Mouse (Mus musculus): Measurements from ENCODE around the gene Fat2. TPM values are rescaled to one million over a fixed set of nuclear protein-coding genes. Genes with fewer than 3 reads are reported as not detected.

Gene Fat2
- polyA plus RNA-seq, 1 experiment, result not detected

DNA sequence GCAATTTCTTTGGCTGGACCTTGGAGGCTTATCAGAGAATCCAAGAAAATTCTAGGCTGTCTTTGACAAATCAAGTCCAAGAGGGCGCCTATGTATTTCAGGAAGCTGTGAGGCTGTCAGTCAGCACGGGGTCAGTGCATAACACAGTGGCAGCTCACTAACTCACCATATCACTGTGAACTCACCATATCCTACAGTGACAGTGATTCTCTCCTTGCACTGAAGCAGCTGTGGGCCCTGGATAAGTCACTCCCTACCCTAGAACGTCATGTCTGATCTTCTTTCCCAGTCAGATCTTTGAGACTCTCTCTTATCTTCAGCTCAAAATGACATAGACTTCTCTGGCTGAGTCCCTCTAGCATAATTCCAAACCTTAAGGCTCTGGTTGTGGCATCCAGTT, 96.9 kb downstream of the Fat2 start:
- Histone ChIP-seq H3K27me3 (ENCODE audit: control insufficient read depth, insufficient read depth, low read length) (no peaks in the 10 kb centered on the region), H3K27ac (ENCODE audit: insufficient read depth, low read depth, low read length) (0 out of 2 replicates have a peak overlapping the region, but pooled peaks have one; percentile 4), H3K4me1 (ENCODE audit: control insufficient read depth, insufficient read depth, insufficient read length, low read length) (no peaks in the 10 kb centered on the region), H3K36me3 (ENCODE audit: control insufficient read depth, insufficient read depth, low read length) (peaks cover 7% of the 10 kb centered on the region), H3K4me3 (ENCODE audit: low read depth, low read length) (no peak overlapping the region)
- TF ChIP-seq CTCF (IDR thresholded peaks at IDR 0.05; ENCODE audit: extremely low read depth, insufficient read length, insufficient replicate concordance, low read depth, low read length) (no peak), POLR2A (IDR thresholded peaks at IDR 0.05; ENCODE audit: low read depth, low read length) (no peak)
- 52% methylated on average over 3 of the region's 3 CpGs for WGBS

DNA sequence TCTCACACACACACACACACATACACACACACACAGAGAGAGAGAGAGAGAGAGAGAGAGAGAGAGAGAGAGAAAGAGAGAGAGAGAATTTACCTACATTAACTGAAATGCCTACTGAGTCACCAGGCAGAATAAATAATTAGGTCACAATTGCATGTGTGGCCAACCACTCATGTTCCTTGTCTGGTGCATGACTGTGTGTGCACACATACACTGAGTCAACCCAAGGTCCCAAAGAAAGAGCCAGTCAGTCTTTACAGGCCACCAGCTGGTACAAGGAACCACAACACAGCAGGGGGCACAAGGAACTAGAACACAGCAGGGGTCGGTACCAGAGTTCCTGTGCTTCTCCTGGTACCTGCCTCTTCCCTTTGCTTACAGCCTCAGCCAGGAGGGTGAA, 99.5 kb downstream of the Fat2 start:
- no peak overlapping the region for H3K27ac ChIP-seq (ENCODE audit: insufficient read depth, low read depth, low read length)
- H3K4me1 ChIP-seq (ENCODE audit: control insufficient read depth, insufficient read depth, insufficient read length, low read length), result no peaks in the 10 kb centered on the region
- H3K4me3 ChIP-seq (ENCODE audit: low read depth, low read length), result no peak overlapping the region
- TF ChIP-seq CTCF (IDR thresholded peaks at IDR 0.05; ENCODE audit: extremely low read depth, insufficient read length, insufficient replicate concordance, low read depth, low read length), result no peak
- no peak for TF ChIP-seq POLR2A (IDR thresholded peaks at IDR 0.05; ENCODE audit: low read depth, low read length)
- 48% methylated on average over 1 of the region's 1 CpGs for WGBS
- peaks cover 32% of the 10 kb centered on the region for H3K36me3 ChIP-seq (ENCODE audit: control insufficient read depth, insufficient read depth, low read length)
- no peaks in the 10 kb centered on the region for H3K27me3 ChIP-seq (ENCODE audit: control insufficient read depth, insufficient read depth, low read length)

DNA sequence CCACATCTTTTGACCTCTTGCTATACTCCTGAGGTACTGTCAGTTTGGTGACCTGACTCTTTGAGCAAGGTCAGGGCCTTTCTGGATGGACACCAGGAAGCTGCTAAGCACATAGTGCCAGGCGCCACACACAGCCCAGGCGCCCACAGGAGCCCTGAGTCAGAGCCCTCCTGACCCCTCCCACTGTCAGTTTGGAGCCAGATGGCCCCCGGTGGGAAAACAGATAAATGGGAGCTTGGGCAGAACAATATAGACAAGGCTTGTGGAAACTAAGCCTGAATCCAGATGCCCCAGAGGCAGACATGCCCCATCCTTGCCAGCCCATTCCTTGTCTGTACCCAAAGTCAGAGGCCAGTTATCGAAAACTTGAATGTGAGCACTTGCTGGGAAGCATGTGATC, 101.6 kb downstream of the Fat2 start:
- TF ChIP-seq POLR2A (IDR thresholded peaks at IDR 0.05; ENCODE audit: low read depth, low read length) (no peak), CTCF (IDR thresholded peaks at IDR 0.05; ENCODE audit: extremely low read depth, insufficient read length, insufficient replicate concordance, low read depth, low read length) (no peak)
- no peak overlapping the region for H3K27ac ChIP-seq (ENCODE audit: insufficient read depth, low read depth, low read length)

DNA sequence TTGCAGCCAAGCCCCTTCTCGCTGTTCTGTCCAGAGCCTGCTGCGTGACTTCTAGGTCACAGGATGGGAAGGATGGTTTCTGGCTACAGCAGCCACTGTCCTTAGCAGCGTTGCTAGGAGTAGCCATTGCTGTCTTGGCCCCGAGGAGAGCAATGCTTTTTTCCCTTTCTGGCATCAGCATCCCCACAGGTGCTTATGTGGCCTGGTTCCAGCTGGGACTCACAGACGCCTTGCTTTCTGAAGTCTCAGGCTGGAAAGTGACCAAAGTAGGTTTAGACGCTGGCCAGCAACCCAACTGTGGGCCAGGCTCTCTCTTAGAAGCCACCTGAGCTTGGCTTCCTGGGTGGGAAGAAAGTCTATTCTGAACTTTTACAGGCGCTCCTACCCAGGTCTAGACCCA, 102.1 kb downstream of the Fat2 start:
- TF ChIP-seq POLR2A (IDR thresholded peaks at IDR 0.05; ENCODE audit: low read depth, low read length) (no peak), CTCF (IDR thresholded peaks at IDR 0.05; ENCODE audit: extremely low read depth, insufficient read length, insufficient replicate concordance, low read depth, low read length) (no peak)
- WGBS, result 88% methylated on average over 7 of the region's 7 CpGs
- H3K36me3 ChIP-seq (ENCODE audit: control insufficient read depth, insufficient read depth, low read length), result peaks cover 51% of the 10 kb centered on the region
- no peaks in the 10 kb centered on the region for H3K4me1 ChIP-seq (ENCODE audit: control insufficient read depth, insufficient read depth, insufficient read length, low read length)
- no peak overlapping the region for H3K4me3 ChIP-seq (ENCODE audit: low read depth, low read length)
- H3K27ac ChIP-seq (ENCODE audit: insufficient read depth, low read depth, low read length), result no peak overlapping the region
- H3K27me3 ChIP-seq (ENCODE audit: control insufficient read depth, insufficient read depth, low read length), result no peaks in the 10 kb centered on the region

More for the DNA sequence above, 101.6 kb downstream of the Fat2 start:
- Histone ChIP-seq H3K36me3 (ENCODE audit: control insufficient read depth, insufficient read depth, low read length) (peaks cover 48% of the 10 kb centered on the region), H3K4me3 (ENCODE audit: low read depth, low read length) (no peak overlapping the region), H3K27me3 (ENCODE audit: control insufficient read depth, insufficient read depth, low read length) (no peaks in the 10 kb centered on the region), H3K4me1 (ENCODE audit: control insufficient read depth, insufficient read depth, insufficient read length, low read length) (no peaks in the 10 kb centered on the region)
- 86% methylated on average over 4 of the region's 4 CpGs for WGBS

DNA sequence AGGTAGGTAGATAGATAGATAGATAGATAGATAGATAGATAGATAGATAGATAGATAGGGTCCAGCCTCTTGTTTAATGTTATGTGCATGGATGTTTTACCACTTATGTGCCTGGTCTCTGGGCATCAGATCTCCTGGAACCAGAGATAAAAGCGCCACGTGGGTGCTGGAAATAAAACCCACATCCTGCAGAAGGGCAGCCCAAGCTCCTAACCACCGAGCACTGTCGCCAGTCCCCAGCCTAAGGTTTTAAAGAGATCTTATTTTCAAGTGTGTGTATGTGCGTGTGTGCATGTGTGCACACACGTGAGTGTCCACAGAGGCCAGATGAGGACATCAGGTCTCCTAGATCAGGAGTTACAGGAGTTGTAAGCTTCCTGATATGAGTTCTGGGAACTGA, 105.3 kb downstream of the Fat2 start:
- peaks cover 75% of the 10 kb centered on the region for H3K36me3 ChIP-seq (ENCODE audit: control insufficient read depth, insufficient read depth, low read length)
- no peak overlapping the region for H3K4me3 ChIP-seq (ENCODE audit: low read depth, low read length)
- H3K4me1 ChIP-seq (ENCODE audit: control insufficient read depth, insufficient read depth, insufficient read length, low read length), result no peaks in the 10 kb centered on the region
- WGBS, result 87% methylated on average over 6 of the region's 6 CpGs
- no peak for TF ChIP-seq CTCF (IDR thresholded peaks at IDR 0.05; ENCODE audit: extremely low read depth, insufficient read length, insufficient replicate concordance, low read depth, low read length)
- TF ChIP-seq POLR2A (IDR thresholded peaks at IDR 0.05; ENCODE audit: low read depth, low read length), result no peak
- H3K27ac ChIP-seq (ENCODE audit: insufficient read depth, low read depth, low read length), result no peak overlapping the region
- no peaks in the 10 kb centered on the region for H3K27me3 ChIP-seq (ENCODE audit: control insufficient read depth, insufficient read depth, low read length)

DNA sequence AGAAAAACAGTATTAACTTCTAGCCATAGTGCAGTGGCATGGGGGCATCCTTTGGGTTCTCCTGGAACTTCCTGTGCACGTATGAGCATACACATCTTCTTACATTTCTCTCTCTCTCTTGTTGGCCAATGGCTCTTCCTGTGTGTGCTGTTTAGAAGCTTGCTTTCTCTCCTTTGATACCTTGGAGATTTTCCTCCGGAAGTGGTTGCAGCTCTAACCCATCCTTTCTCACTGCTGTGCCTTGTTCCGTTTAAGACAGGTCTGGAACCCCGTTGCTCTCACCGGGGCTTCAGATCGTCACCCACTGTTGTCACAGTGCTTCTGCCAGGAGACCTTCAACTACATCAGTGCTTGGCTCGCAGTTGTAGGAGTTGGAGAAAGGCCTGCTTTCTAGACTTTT, 115.1 kb downstream of the Fat2 start:
- TF ChIP-seq POLR2A (IDR thresholded peaks at IDR 0.05; ENCODE audit: low read depth, low read length), result no peak
- no peak for TF ChIP-seq CTCF (IDR thresholded peaks at IDR 0.05; ENCODE audit: extremely low read depth, insufficient read length, insufficient replicate concordance, low read depth, low read length)
- 92% methylated on average over 7 of the region's 7 CpGs for WGBS
- peaks cover 14% of the 10 kb centered on the region; the same call in 1 of the 2 replicates for H3K4me1 ChIP-seq (ENCODE audit: control insufficient read depth, insufficient read depth, insufficient read length, low read length)
- H3K36me3 ChIP-seq (ENCODE audit: control insufficient read depth, insufficient read depth, low read length), result peaks cover 80% of the 10 kb centered on the region
- no peak overlapping the region for H3K27ac ChIP-seq (ENCODE audit: insufficient read depth, low read depth, low read length)
- H3K27me3 ChIP-seq (ENCODE audit: control insufficient read depth, insufficient read depth, low read length), result no peaks in the 10 kb centered on the region
- no peak overlapping the region for H3K4me3 ChIP-seq (ENCODE audit: low read depth, low read length)

DNA sequence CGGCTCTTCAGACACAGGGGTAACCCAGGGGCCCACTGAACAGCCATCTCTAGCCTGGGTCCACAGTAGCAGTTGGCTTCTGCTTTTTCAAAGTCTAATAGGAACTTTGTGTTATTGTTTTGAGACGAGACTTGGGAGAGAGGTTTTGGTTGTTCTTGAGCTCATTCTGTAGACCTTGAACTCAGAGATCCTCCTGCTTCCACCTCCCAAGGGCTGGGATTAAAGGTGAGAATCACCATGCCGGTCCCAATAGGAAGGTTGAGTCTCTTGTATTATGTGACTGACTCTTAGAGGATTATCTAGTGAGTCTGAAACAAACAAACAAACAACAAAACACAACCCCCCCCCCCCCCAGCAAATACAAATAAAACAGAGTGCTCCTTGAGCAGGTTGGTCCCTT, 117.9 kb downstream of the Fat2 start:
- peaks cover 14% of the 10 kb centered on the region; the same call in 1 of the 2 replicates for H3K4me1 ChIP-seq (ENCODE audit: control insufficient read depth, insufficient read depth, insufficient read length, low read length)
- H3K27me3 ChIP-seq (ENCODE audit: control insufficient read depth, insufficient read depth, low read length), result no peaks in the 10 kb centered on the region
- H3K4me3 ChIP-seq (ENCODE audit: low read depth, low read length), result no peak overlapping the region
- TF ChIP-seq POLR2A (IDR thresholded peaks at IDR 0.05; ENCODE audit: low read depth, low read length) (no peak), CTCF (IDR thresholded peaks at IDR 0.05; ENCODE audit: extremely low read depth, insufficient read length, insufficient replicate concordance, low read depth, low read length) (no peak)
- H3K36me3 ChIP-seq (ENCODE audit: control insufficient read depth, insufficient read depth, low read length), result peaks cover 68% of the 10 kb centered on the region
- 66% methylated on average over 3 of the region's 3 CpGs for WGBS
- H3K27ac ChIP-seq (ENCODE audit: insufficient read depth, low read depth, low read length), result peak overlapping the region; percentile 85

All from small intestine, adult 2 months (tissue).